Mouse (Mus musculus): ENCODE results near the gene Esr1. TPM values are rescaled to one million over a fixed set of nuclear protein-coding genes. Genes with fewer than 3 reads are reported as not detected.

Esr1 gene
- polyA plus RNA-seq, 2 experiments: 0.06 to 0.29 TPM

DNA sequence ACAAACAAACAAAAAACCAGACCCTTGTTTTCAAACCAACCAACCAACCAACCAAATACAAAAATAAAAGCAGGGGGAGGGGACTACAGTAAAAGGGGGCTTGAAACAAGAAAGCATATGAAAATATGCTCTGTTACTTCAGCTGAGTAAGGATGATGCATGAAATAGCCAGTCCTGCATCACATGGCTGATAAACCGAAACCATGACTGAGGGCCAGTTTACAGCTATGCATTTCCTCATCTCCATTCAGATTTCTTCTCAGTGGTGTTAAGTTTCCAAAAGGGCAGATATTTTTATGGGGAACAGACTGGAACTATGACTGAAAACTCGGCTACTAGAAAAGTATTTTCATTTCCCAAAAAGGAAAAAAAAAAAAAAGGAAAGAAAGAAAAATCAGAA, 417.8 kb downstream of the Esr1 start:
- TF ChIP-seq EP300 (IDR thresholded peaks at IDR 0.05; ENCODE audit: low read depth) (no peak), CTCF (IDR thresholded peaks at IDR 0.05; ENCODE audit: low read depth) (no peak)
- Histone ChIP-seq H3K4me3 (ENCODE audit: insufficient read depth in 1 of 2, low read depth in 2 of 2, low read length in 2 of 2) (no peak overlapping the region), H3K4me1 (replicated peaks; ENCODE audit: control insufficient read depth in 2 of 2, insufficient read depth in 2 of 2, low read length in 1 of 2) (no peaks in the 10 kb centered on the region), H3K36me3 (replicated peaks; ENCODE audit: control insufficient read depth, insufficient read depth, low read depth) (no peaks in the 10 kb centered on the region), H3K4me2 (ENCODE audit: low read depth) (no peak overlapping the region), H3K9me3 (ENCODE audit: control insufficient read depth, low read length) (no peaks in the 10 kb centered on the region), H3K27ac (no peak overlapping the region), H3K9ac (replicated peaks) (no peak overlapping the region), H3K27me3 (ENCODE audit: control insufficient read depth, insufficient read depth, low read length) (no peaks in the 10 kb centered on the region)
- WGBS (ENCODE audit: insufficient replicate concordance): 63% methylated on average over 2 of the region's 2 CpGs
- ATAC-seq (ENCODE audit: insufficient read depth) (no peak), DNase-seq (ENCODE audit: low read depth in 3 of 3, low spot score in 3 of 3) (no peak)

DNA sequence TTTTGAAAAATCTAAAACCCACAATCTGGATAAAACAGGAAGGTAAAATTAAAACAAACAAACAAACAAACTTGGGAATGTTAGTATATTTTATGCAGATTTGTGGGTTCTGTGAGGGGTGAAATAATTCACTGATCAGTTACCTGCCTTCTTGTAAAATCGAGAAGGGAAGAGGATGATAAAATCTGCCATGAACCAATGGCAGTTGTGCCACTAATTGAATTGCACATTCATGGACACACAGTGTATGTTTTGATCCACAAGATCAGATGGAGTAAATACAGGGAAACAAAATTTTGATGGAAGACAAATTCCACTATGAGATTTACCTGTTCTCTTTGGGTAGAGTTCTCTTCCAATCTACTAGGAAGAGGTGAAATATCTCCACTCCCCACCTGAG, 418.5 kb downstream of the Esr1 start:
- TF ChIP-seq CTCF (IDR thresholded peaks at IDR 0.05; ENCODE audit: low read depth) (no peak), EP300 (IDR thresholded peaks at IDR 0.05; ENCODE audit: low read depth) (no peak)
- DNase-seq (ENCODE audit: low read depth in 3 of 3, low spot score in 3 of 3) (no peak), ATAC-seq (ENCODE audit: insufficient read depth) (no peak)
- WGBS (ENCODE audit: insufficient replicate concordance): 73% methylated on average over 1 of the region's 1 CpGs
- H3K4me3 ChIP-seq (ENCODE audit: insufficient read depth in 1 of 2, low read depth in 2 of 2, low read length in 2 of 2): no peak overlapping the region
- no peaks in the 10 kb centered on the region for H3K36me3 ChIP-seq (replicated peaks; ENCODE audit: control insufficient read depth, insufficient read depth, low read depth)
- H3K9me3 ChIP-seq (ENCODE audit: control insufficient read depth, low read length): no peaks in the 10 kb centered on the region
- no peaks in the 10 kb centered on the region for H3K4me1 ChIP-seq (replicated peaks; ENCODE audit: control insufficient read depth in 2 of 2, insufficient read depth in 2 of 2, low read length in 1 of 2)
- H3K27me3 ChIP-seq (ENCODE audit: control insufficient read depth, insufficient read depth, low read length): no peaks in the 10 kb centered on the region
- H3K4me2 ChIP-seq (ENCODE audit: low read depth): no peak overlapping the region
- no peak overlapping the region for H3K9ac ChIP-seq (replicated peaks)
- H3K27ac ChIP-seq: no peak overlapping the region

DNA sequence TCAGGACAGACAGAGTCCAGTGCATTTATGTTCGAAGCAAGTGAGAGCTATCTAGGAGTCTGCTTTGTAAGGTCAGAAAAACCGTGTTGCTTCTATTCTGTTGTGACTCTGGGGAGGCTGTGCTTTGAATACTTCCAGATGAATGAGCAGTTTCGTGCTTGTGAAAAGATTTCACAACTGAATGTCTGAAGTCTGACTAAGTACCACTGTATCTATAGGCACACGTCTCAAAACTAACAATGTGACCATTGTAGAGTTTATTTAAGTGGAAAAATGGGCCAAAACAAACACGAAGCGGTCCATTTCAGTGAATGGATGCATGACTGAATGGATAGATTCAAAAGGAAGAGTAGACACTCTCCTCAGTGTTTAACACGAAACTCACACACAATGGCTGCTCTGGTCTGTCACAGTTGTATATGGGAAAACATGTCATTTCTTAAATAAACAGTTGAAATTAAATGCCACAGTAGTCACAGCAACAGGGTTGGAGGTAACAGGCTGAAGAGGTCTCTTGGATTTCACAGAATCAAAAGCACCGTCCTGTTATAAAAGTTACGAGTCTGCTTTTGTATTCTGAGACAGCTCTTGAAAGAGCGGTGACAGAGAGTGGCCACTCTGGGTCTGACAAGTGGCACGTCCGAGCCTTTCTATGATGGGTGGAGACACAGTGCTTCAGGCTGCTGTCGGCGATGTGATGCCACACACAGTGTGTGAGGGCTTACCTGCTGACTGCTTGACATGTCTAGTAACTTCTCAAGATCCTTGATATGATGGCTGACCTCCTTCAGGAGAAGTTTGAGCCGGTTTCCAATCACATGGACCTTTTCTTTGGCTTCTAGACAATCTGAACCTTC, 421.0 kb downstream of the Esr1 start:
- 74% methylated on average over 15 of the region's 15 CpGs for WGBS (ENCODE audit: insufficient replicate concordance)
- H3K4me1 ChIP-seq (replicated peaks; ENCODE audit: control insufficient read depth in 2 of 2, insufficient read depth in 2 of 2, low read length in 1 of 2): no peaks in the 10 kb centered on the region
- no peak overlapping the region for H3K9ac ChIP-seq (replicated peaks)
- no peak overlapping the region for H3K4me3 ChIP-seq (ENCODE audit: insufficient read depth in 1 of 2, low read depth in 2 of 2, low read length in 2 of 2)
- TF ChIP-seq EP300 (IDR thresholded peaks at IDR 0.05; ENCODE audit: low read depth): no peak
- no peak for TF ChIP-seq CTCF (IDR thresholded peaks at IDR 0.05; ENCODE audit: low read depth)
- ATAC-seq (ENCODE audit: insufficient read depth) (no peak), DNase-seq (ENCODE audit: low read depth in 3 of 3, low spot score in 3 of 3) (no peak)
- H3K36me3 ChIP-seq (replicated peaks; ENCODE audit: control insufficient read depth, insufficient read depth, low read depth): no peaks in the 10 kb centered on the region
- no peak overlapping the region for H3K4me2 ChIP-seq (ENCODE audit: low read depth)
- no peak overlapping the region for H3K27ac ChIP-seq
- no peaks in the 10 kb centered on the region for H3K9me3 ChIP-seq (ENCODE audit: control insufficient read depth, low read length)
- no peaks in the 10 kb centered on the region for H3K27me3 ChIP-seq (ENCODE audit: control insufficient read depth, insufficient read depth, low read length)

DNA sequence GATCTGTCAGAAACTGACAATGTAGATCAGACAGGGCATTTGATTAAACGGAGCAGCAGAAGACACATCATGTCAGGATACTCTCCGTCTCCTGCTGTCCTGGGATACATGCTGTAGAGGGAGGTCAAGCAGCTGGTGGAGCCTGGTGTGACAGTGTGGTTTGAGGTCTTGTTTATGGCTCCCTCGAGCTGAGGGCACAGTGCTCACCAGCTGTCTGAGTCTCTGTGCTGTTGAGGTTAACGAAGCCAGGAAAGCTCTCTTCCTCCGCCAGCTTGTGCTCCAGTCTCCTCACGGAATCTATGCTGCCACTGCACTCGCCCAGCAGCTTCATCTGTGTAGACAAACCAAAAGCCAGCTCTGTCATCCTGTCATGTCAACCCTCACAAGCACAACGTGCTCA, 429.9 kb downstream of the Esr1 start:
- no peaks in the 10 kb centered on the region for H3K36me3 ChIP-seq (replicated peaks; ENCODE audit: control insufficient read depth, insufficient read depth, low read depth)
- no peak overlapping the region for H3K9ac ChIP-seq (replicated peaks)
- no peaks in the 10 kb centered on the region for H3K9me3 ChIP-seq (ENCODE audit: control insufficient read depth, low read length)
- H3K4me1 ChIP-seq (replicated peaks; ENCODE audit: control insufficient read depth in 2 of 2, insufficient read depth in 2 of 2, low read length in 1 of 2): no peaks in the 10 kb centered on the region
- no peak overlapping the region for H3K4me2 ChIP-seq (ENCODE audit: low read depth)
- TF ChIP-seq EP300 (IDR thresholded peaks at IDR 0.05; ENCODE audit: low read depth) (no peak), CTCF (IDR thresholded peaks at IDR 0.05; ENCODE audit: low read depth) (no peak)
- 65% methylated on average over 8 of the region's 8 CpGs for WGBS (ENCODE audit: insufficient replicate concordance)
- no peak overlapping the region for H3K27ac ChIP-seq
- ATAC-seq (ENCODE audit: insufficient read depth) (no peak), DNase-seq (ENCODE audit: low read depth in 3 of 3, low spot score in 3 of 3) (no peak)
- no peak overlapping the region for H3K4me3 ChIP-seq (ENCODE audit: insufficient read depth in 1 of 2, low read depth in 2 of 2, low read length in 2 of 2)
- H3K27me3 ChIP-seq (ENCODE audit: control insufficient read depth, insufficient read depth, low read length): no peaks in the 10 kb centered on the region

DNA sequence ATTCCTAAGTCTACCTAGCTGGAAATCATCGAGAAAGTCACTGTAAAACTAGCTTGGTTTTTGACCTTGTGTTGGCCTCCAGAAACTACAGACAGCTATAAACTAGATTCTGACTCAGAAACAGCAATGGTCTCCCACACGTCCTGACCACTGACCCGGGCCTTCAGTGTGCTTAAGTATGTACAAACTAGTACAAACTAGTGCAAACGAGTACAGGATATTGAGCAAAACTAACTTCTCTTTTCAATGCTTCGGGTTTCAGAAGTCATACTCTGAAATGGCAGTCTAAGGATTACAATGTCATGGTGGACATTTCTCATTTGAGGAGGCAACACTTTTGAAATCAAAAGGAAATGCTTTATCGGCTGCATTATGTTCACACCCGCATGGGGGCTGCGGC, 433.1 kb downstream of the Esr1 start:
- H3K9me3 ChIP-seq (ENCODE audit: control insufficient read depth, low read length): no peaks in the 10 kb centered on the region
- TF ChIP-seq CTCF (IDR thresholded peaks at IDR 0.05; ENCODE audit: low read depth): no peak
- no peak for TF ChIP-seq EP300 (IDR thresholded peaks at IDR 0.05; ENCODE audit: low read depth)
- no peak overlapping the region for H3K27ac ChIP-seq
- DNase-seq (ENCODE audit: low read depth in 3 of 3, low spot score in 3 of 3) (no peak), ATAC-seq (ENCODE audit: insufficient read depth) (no peak)
- no peak overlapping the region for H3K9ac ChIP-seq (replicated peaks)
- no peaks in the 10 kb centered on the region for H3K27me3 ChIP-seq (ENCODE audit: control insufficient read depth, insufficient read depth, low read length)
- H3K4me2 ChIP-seq (ENCODE audit: low read depth): no peak overlapping the region
- H3K36me3 ChIP-seq (replicated peaks; ENCODE audit: control insufficient read depth, insufficient read depth, low read depth): no peaks in the 10 kb centered on the region
- H3K4me1 ChIP-seq (replicated peaks; ENCODE audit: control insufficient read depth in 2 of 2, insufficient read depth in 2 of 2, low read length in 1 of 2): no peaks in the 10 kb centered on the region
- WGBS (ENCODE audit: insufficient replicate concordance): 68% methylated on average over 8 of the region's 8 CpGs
- no peak overlapping the region for H3K4me3 ChIP-seq (ENCODE audit: insufficient read depth in 1 of 2, low read depth in 2 of 2, low read length in 2 of 2)
